Mouse (Mus musculus) inflammation-experienced regulatory T-cells, adult 6 months (primary cell): ENCODE results near the gene Tnfsf13b. TPM values are rescaled to one million over a fixed set of nuclear protein-coding genes. Genes with fewer than 3 reads are reported as not detected.

Experiments used
- ATAC-seq: one replicate; pipeline ENCODE4 v1.8.0; 2017
- polyA plus RNA-seq, 3 experiments: library from polyadenylated mRNA; unstranded; fragments of 100-300 nt; shearing (Covaris generic); gene quantifications; one replicate each; pipeline ENCODE4 v1.2.1; 2017

Tnfsf13b gene
- polyA plus RNA-seq, 3 experiments from 2014 or later = 8.7 to 21.1 (median 15.6) TPM

- no peak for ATAC-seq
These were observed 39.5 kb downstream of the Tnfsf13b start for GRCm38 (mm10) chr8:10045743-10046142.

DNA sequence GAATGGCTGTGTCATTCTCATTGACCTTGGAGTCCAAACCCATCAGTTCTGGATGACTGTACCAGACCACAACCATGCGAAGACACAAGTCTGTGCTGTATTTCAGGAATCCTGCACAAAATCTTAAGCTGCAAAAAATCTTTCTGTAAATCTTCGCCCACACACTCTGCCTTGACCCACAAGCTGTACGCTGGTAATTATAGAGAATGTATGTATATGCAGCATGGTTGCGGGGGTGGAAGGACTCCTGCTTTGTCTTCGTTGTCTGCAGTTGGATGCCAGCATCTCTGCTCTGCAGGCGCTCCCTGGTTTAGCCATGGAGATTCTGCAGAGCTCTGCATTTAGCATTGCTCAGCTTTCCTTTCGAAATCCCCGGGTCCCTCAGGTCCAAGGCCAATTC lies 42.9 kb downstream of the Tnfsf13b start:
- ATAC-seq = no peak

DNA sequence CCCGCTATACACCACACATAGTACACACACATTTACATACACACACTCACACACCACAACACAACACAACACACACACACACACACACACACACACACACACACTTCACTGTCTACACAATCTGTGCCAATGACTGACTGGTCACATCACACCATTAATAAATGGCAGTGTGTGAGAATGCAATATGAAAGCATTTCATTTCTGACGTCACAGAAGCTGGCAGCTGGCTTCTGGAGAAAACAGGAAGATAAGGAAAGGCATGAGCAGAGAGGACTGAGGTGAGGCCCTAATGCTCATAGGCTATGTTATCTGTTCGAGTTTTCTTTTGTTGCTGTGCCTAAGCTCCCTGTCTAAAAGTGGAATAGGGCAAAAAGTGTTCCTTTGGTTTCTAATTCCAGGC lies 45.3 kb downstream of the Tnfsf13b start:
- no peak for ATAC-seq

DNA sequence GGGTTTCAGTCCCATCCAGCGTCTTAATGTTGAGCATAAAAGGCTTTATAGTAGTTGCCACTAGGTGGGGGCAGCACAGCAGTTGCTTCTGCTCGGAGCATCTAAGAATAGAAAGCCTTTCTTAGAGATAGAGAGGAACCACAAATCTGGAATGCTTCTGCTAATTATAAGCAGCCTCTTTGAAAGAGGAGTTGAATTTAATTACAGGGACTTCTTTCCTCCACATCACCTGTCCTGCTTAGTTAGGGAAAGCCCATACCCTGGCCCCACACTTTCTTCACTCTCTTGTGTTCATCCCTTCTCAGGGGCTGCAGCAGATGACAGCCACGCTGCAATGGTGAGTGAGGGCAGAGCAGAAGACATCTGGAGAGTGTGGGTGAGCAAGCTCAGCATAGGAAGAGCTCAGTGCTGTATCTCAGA lies 47.3 kb downstream of the Tnfsf13b start:
- no peak for ATAC-seq

GRCm38 (mm10) chr8:10061001-10061400 lies 54.7 kb downstream of the Tnfsf13b start:
- ATAC-seq = no peak

DNA sequence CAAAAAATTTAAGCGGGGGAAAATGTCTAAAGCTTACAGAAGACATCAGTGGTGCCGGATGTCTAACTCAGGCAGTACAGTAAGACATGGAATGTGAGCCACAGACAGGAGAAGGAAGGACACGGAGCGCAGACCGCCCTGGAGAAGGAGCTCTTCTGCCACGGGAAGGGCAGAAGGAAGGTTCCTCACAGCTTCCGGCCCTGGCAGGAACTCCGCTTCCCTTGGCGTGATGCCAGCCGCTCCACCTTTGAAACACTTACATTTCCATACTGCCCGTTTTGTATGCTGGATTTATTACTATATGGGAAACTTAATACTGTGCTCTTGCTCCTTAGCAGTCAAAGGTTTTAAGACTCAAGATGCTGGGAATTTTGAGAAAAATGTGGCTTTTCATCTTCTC lies 60.6 kb downstream of the Tnfsf13b start:
- no peak for ATAC-seq

GRCm38 (mm10) chr8:10067775-10068174 lies 61.5 kb downstream of the Tnfsf13b start:
- ATAC-seq = no peak

DNA sequence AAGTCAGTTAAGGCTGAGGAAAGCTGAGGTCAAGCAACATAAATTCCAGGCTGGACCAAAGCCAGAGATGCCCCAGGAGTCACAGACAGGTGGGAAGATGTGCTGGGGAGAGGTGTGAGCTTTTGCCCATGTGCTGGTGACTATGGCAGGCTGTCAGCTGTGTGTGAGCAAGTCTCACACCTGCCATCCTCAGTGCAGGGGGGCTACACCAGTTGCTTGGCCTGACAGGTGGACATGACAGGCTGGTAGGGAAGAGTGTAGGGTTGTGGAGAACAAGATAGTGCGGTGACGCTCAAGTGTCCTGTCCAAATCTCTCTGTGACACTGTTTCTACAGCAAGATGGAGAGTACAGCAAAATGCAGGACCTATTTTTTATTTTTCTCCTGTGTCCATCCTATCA lies 66.1 kb downstream of the Tnfsf13b start:
- no peak for ATAC-seq

Other genes starting within 250 kb of the Tnfsf13b start
- gene Fam155a, start 235.3 kb upstream of the Tnfsf13b start, polyA plus RNA-seq = under 1 TPM in 1 of 3 experiments, not detected in 2; 0.13 TPM
- not detected for gene Gm10217, start 142.2 kb upstream of the Tnfsf13b start, polyA plus RNA-seq
- gene Lig4, start 28.8 kb upstream of the Tnfsf13b start, polyA plus RNA-seq = 1 to 10 TPM; 2.8 to 4.3 (median 4.1) TPM
- gene Abhd13, start 28.8 kb upstream of the Tnfsf13b start, polyA plus RNA-seq = 1 to 10 TPM; 3.4 to 5.9 (median 3.5) TPM
- not detected for gene Myo16, start 147.4 kb downstream of the Tnfsf13b start, polyA plus RNA-seq